Mouse (Mus musculus) intestine, postnatal 0 days (tissue): ENCODE results near the gene Ccdc97. TPM values are rescaled to one million over a fixed set of nuclear protein-coding genes. Genes with fewer than 3 reads are reported as not detected.

ENCODE experiments used
- ATAC-seq: fragments of 200-750 bp; cut with Nextera tagmentation; 2 replicates; pipeline ENCODE4 v1.8.0; 2017; ENCODE audit warnings: mild to moderate bottlenecking, moderate TSS enrichment, moderate library complexity
- H3K27ac ChIP-seq: fragments of 300-500 bp; sonication (generic); 2 replicates; pipeline ENCODE4 v1.5.1; 2014; ENCODE audit warnings: mild to moderate bottlenecking, low read depth, low read length, moderate library complexity
- H3K27me3 ChIP-seq: fragments of 300-500 bp; sonication (generic); replicated peaks from 2 replicates; pipeline ENCODE4 v1.6.1; 2014; ENCODE audit warnings: low read length, mixed read lengths; ENCODE audit not compliant: control insufficient read depth, insufficient read depth
- H3K36me3 ChIP-seq: fragments of 300-500 bp; sonication (generic); 2 replicates; pipeline ENCODE4 v1.6.1; 2014; ENCODE audit warnings: mild to moderate bottlenecking, moderate library complexity; ENCODE audit not compliant: control insufficient read depth, insufficient read depth
- H3K4me1 ChIP-seq: fragments of 300-500 bp; sonication (generic); replicated peaks from 2 replicates; pipeline ENCODE4 v1.6.1; 2014; ENCODE audit warnings: antibody characterized with exemption, low read length, mixed read lengths; ENCODE audit not compliant: control insufficient read depth, insufficient read depth
- H3K4me2 ChIP-seq: fragments of 300-500 bp; sonication (generic); replicated peaks from 2 replicates; pipeline ENCODE4 v1.6.1; 2014; ENCODE audit warnings: low read depth, mild to moderate bottlenecking, moderate library complexity
- H3K4me3 ChIP-seq: fragments of 300-500 bp; sonication (generic); 2 replicates; pipeline ENCODE4 v1.5.1; 2014; ENCODE audit warnings: low read depth, low read length
- H3K9ac ChIP-seq: fragments of 300-500 bp; sonication (generic); 2 replicates; pipeline ENCODE4 v1.6.1; 2014; ENCODE audit warnings: mild to moderate bottlenecking, low read depth, low read length
- H3K9me3 ChIP-seq: fragments of 300-500 bp; sonication (generic); 2 replicates; pipeline ENCODE4 v1.6.1; 2016; ENCODE audit warnings: mixed run types; ENCODE audit not compliant: control insufficient read depth
- CTCF ChIP-seq: sonication (generic); IDR thresholded peaks from 2 replicates; pipeline ENCODE4 v1.5.1; 2016; ENCODE audit warnings: low read depth, mild to moderate bottlenecking, control low read depth, antibody characterized with exemption, moderate library complexity
- WGBS: fragments of 180-500 bp; shearing (Covaris S2); extraction: QIAGEN DNeasy Blood & Tissue Kit; methylation state at CpG from one replicate; pipeline ENCODE4 v1.1.7; 2014; 5-methylcytosine and 5-hydroxymethylcytosine counted together
- polyA plus RNA-seq: library from polyadenylated mRNA; unstranded; fragments of >200 nt; fragmentation: Nextera tagmentation; extraction: Ambion mirVana; gene quantifications from 2 replicates; pipeline ENCODE4 v1.2.1, GENCODE M21; 2015

Gene Ccdc97
- 15.9 and 16.5 TPM in 2 replicates for polyA plus RNA-seq

- no peaks in the 10 kb centered on the region for H3K9me3 ChIP-seq
- ATAC-seq: peak; percentile 81
- H3K27ac ChIP-seq: peak within 1 kb of the TSS; percentile 76
- peak within 1 kb of the TSS; percentile 52 for H3K9ac ChIP-seq
- H3K27me3 ChIP-seq: no peaks in the 10 kb centered on the region
- 3% methylated on average over 32 of the region's 32 CpGs for WGBS
- H3K36me3 ChIP-seq: peaks cover 56% of the 10 kb centered on the region
- H3K4me3 ChIP-seq: peak within 1 kb of the TSS; percentile 51
- TF ChIP-seq CTCF: peak; percentile 4; the same call in 1 of the 2 replicates
- H3K4me2 ChIP-seq: peak within 1 kb of the TSS; percentile 68
- H3K4me1 ChIP-seq: no peaks in the 10 kb centered on the region; the same call in 1 of the 2 replicates
Measured at GRCm38 (mm10) chr7:25718788-25719417, at the start of gene Ccdc97. Gene Ccdc97 (minus strand): TSS chr7:25719088.

- no peaks in the 10 kb centered on the region for H3K4me1 ChIP-seq
- no peaks in the 10 kb centered on the region for H3K27me3 ChIP-seq
- H3K9ac ChIP-seq: no peak overlapping the region
- H3K4me3 ChIP-seq: no peak overlapping the region
- H3K9me3 ChIP-seq: no peaks in the 10 kb centered on the region
- H3K36me3 ChIP-seq: peaks cover 34% of the 10 kb centered on the region; the same call in 1 of the 2 replicates
- ATAC-seq: no peak
- WGBS: 87% methylated on average over 5 of the region's 5 CpGs
- no peak overlapping the region for H3K27ac ChIP-seq
- TF ChIP-seq CTCF: no peak
- no peak overlapping the region for H3K4me2 ChIP-seq
Measured at GRCm38 (mm10) chr7:25768229-25768628, 49.3 kb upstream of the Ccdc97 start.

DNA sequence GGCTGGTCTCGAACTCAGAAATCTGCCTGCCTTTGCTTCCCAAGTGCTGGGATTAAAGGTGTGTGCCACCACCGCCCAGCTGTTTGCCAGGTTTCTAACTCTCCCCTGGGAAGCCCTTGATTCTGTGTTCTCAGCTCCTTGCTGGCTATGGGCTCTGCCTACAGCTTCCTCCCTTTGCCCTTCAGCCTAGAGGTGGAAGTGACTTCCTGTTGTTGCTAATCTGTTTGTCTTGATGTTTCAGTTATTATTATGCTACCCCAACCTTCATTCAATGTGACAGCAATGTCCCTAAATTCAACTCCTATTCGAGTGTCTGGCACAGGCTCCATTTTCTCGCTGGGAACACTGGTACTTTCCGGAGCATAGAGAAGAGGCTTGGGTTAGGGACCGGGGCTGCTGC, 47.2 kb upstream of the Ccdc97 start:
- Histone ChIP-seq H3K4me3 (no peak overlapping the region), H3K36me3 (peaks cover 33% of the 10 kb centered on the region), H3K4me2 (no peak overlapping the region), H3K9me3 (no peaks in the 10 kb centered on the region), H3K4me1 (no peaks in the 10 kb centered on the region), H3K27ac (no peak overlapping the region), H3K27me3 (no peaks in the 10 kb centered on the region), H3K9ac (no peak overlapping the region)
- WGBS: 91% methylated on average over 6 of the region's 6 CpGs
- no peak for TF ChIP-seq CTCF
- ATAC-seq: no peak

DNA sequence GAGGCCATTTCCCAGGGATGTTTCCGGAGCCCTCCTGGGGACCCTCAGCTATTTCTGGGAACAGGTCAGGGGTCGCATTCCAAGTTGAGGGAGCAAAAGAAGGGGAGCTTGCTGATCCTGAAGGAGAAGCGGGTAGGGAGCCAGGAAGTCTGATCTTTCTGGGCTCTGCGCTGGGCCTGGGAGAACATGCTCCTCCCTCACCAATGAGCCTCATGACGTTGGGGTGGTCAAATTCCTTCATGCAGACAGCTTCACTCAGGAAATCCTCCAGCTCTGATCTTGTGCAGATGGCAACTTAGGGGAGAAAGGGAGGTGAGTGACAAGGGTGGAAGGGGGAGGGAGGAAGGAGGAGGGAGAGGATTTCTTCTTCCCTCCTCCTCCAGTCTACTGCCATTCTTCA, 45.3 kb upstream of the Ccdc97 start:
- 51% methylated on average over 5 of the region's 5 CpGs for WGBS
- H3K9ac ChIP-seq: no peak overlapping the region
- H3K27me3 ChIP-seq: no peaks in the 10 kb centered on the region
- no peak for ATAC-seq
- TF ChIP-seq CTCF: no peak
- H3K4me3 ChIP-seq: no peak overlapping the region
- no peaks in the 10 kb centered on the region for H3K4me1 ChIP-seq
- no peaks in the 10 kb centered on the region for H3K9me3 ChIP-seq
- no peak overlapping the region for H3K4me2 ChIP-seq
- H3K36me3 ChIP-seq: peaks cover 35% of the 10 kb centered on the region
- peak overlapping the region; percentile 35; the same call in 1 of the 2 replicates for H3K27ac ChIP-seq

- H3K4me1 ChIP-seq: no peaks in the 10 kb centered on the region
- peaks cover 35% of the 10 kb centered on the region for H3K36me3 ChIP-seq
- H3K27me3 ChIP-seq: no peaks in the 10 kb centered on the region
- no peak overlapping the region for H3K9ac ChIP-seq
- peak overlapping the region; percentile 35; the same call in 1 of the 2 replicates for H3K27ac ChIP-seq
- 67% methylated on average over 11 of the region's 11 CpGs for WGBS
- TF ChIP-seq CTCF: no peak
- H3K9me3 ChIP-seq: no peaks in the 10 kb centered on the region
- ATAC-seq: no peak
- no peak overlapping the region for H3K4me2 ChIP-seq
- H3K4me3 ChIP-seq: no peak overlapping the region
Measured at GRCm38 (mm10) chr7:25763678-25764077, 44.8 kb upstream of the Ccdc97 start.

GRCm38 (mm10) chr7:25761354-25761753, 42.5 kb upstream of the Ccdc97 start:
- H3K27me3 ChIP-seq: no peaks in the 10 kb centered on the region
- WGBS: 83% methylated on average over 10 of the region's 10 CpGs
- H3K4me3 ChIP-seq: no peak overlapping the region
- TF ChIP-seq CTCF: no peak
- no peaks in the 10 kb centered on the region for H3K4me1 ChIP-seq
- H3K9me3 ChIP-seq: no peaks in the 10 kb centered on the region
- peaks cover 30% of the 10 kb centered on the region for H3K36me3 ChIP-seq
- H3K27ac ChIP-seq: no peak overlapping the region
- H3K4me2 ChIP-seq: no peak overlapping the region
- ATAC-seq: no peak
- H3K9ac ChIP-seq: no peak overlapping the region
